Mouse (Mus musculus) neural tube, embryonic 14.5 days (tissue): Measurements from ENCODE around the gene Eif3f. TPM values are rescaled to one million over a fixed set of nuclear protein-coding genes. Genes with fewer than 3 reads are reported as not detected.

ENCODE experiments used
- ATAC-seq: fragments of 200-750 bp; cut with Nextera tagmentation; 2 replicates; pipeline ENCODE4 v1.8.0; 2017; ENCODE audit warnings: low read depth, mild to moderate bottlenecking, moderate TSS enrichment, moderate library complexity
- H3K27ac ChIP-seq: fragments of 300-500 bp; sonication (generic); 2 replicates; pipeline ENCODE4 v1.5.1; 2014; ENCODE audit warnings: low read depth, mild to moderate bottlenecking, control low read depth, low read length, moderate library complexity, mixed read lengths
- H3K27me3 ChIP-seq: fragments of 300-500 bp; sonication (generic); 2 replicates; pipeline ENCODE4 v1.6.1; 2014; ENCODE audit warnings: low read length; ENCODE audit not compliant: control insufficient read depth, insufficient read depth
- H3K36me3 ChIP-seq: fragments of 300-500 bp; sonication (generic); 2 replicates; pipeline ENCODE4 v1.6.1; 2014; ENCODE audit warnings: low read length, mixed read lengths; ENCODE audit not compliant: control insufficient read depth, insufficient read depth
- H3K4me1 ChIP-seq: fragments of 300-500 bp; sonication (generic); 2 replicates; pipeline ENCODE4 v1.6.1; 2014; ENCODE audit warnings: low read length; ENCODE audit not compliant: control insufficient read depth, insufficient read depth
- H3K4me2 ChIP-seq: fragments of 300-500 bp; sonication (generic); 2 replicates; pipeline ENCODE4 v1.6.1; 2014; ENCODE audit warnings: mild to moderate bottlenecking, low read depth, low read length, control low read depth
- H3K4me3 ChIP-seq: fragments of 300-500 bp; sonication (generic); 2 replicates; pipeline ENCODE4 v1.5.1; 2014; ENCODE audit warnings: low read depth, low read length, control low read depth, mixed read lengths
- H3K9ac ChIP-seq: fragments of 300-500 bp; sonication (generic); replicated peaks from 2 replicates; pipeline ENCODE4 v1.6.1; 2014; ENCODE audit warnings: low read depth, mild to moderate bottlenecking, control low read depth, low read length, mixed read lengths
- H3K9me3 ChIP-seq: fragments of 300-500 bp; sonication (generic); 2 replicates; pipeline ENCODE4 v1.6.1; 2016; ENCODE audit warnings: low read length; ENCODE audit not compliant: control insufficient read depth
- WGBS: fragments of 180-500 bp; shearing (Covaris S2); extraction: QIAGEN DNeasy Blood & Tissue Kit; methylation state at CpG from one replicate; pipeline ENCODE4 v1.1.7; 2014; 5-methylcytosine and 5-hydroxymethylcytosine counted together
- polyA plus RNA-seq: library from polyadenylated mRNA; unstranded; fragments of >200 nt; fragmentation: Nextera tagmentation; extraction: Ambion mirVana; gene quantifications from 2 replicates; pipeline ENCODE4 v1.2.1, GENCODE M21; 2014

The Eif3f gene
- polyA plus RNA-seq, 1 experiment from 2014 or later: 81.2 TPM

GRCm38 (mm10) chr7:108954185-108954584, 20.0 kb downstream of the Eif3f start:
- Histone ChIP-seq H3K4me3 (no peak overlapping the region), H3K27ac (no peak overlapping the region), H3K27me3 (peaks cover 2% of the 10 kb centered on the region; the same call in 1 of the 2 replicates), H3K4me2 (no peak overlapping the region), H3K36me3 (no peaks in the 10 kb centered on the region), H3K9me3 (no peaks in the 10 kb centered on the region), H3K4me1 (no peaks in the 10 kb centered on the region), H3K9ac (no peak overlapping the region)
- no peak for ATAC-seq
- 49% methylated on average over 4 of the region's 4 CpGs for WGBS

DNA sequence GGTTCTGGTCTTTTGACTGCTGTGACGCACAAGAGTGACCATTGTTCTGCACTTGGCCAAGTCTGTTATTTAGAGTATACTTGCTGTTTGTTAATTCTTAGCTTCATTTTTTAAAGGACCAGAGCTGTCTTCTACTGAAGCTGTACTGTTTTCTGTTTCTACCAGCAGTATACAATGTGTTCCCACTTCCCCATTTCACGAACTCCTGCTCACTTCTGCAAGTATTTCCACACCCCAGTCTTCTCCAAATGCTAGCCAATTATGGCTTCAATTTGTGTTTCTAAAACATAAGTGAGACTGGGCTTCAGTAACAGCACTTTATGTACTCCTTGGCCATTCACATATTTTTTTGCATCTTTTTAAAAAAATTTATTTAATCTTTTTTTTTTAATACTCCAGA, 23.5 kb downstream of the Eif3f start:
- Histone ChIP-seq H3K4me1 (no peaks in the 10 kb centered on the region), H3K27ac (no peak overlapping the region), H3K36me3 (no peaks in the 10 kb centered on the region), H3K27me3 (no peaks in the 10 kb centered on the region), H3K4me2 (no peak overlapping the region), H3K9me3 (no peaks in the 10 kb centered on the region), H3K9ac (no peak overlapping the region), H3K4me3 (no peak overlapping the region)
- no peak for ATAC-seq
- WGBS: 72% methylated on average over 2 of the region's 2 CpGs

- H3K4me3 ChIP-seq: no peak overlapping the region
- H3K4me2 ChIP-seq: no peak overlapping the region
- no peak overlapping the region for H3K27ac ChIP-seq
- H3K9ac ChIP-seq: no peak overlapping the region
- no peaks in the 10 kb centered on the region for H3K27me3 ChIP-seq
- no peaks in the 10 kb centered on the region for H3K4me1 ChIP-seq
- ATAC-seq: no peak
- 33% methylated on average over 2 of the region's 2 CpGs for WGBS
- no peaks in the 10 kb centered on the region for H3K9me3 ChIP-seq
- no peaks in the 10 kb centered on the region for H3K36me3 ChIP-seq
Observed at GRCm38 (mm10) chr7:108965968-108966367, 31.8 kb downstream of the Eif3f start.

DNA sequence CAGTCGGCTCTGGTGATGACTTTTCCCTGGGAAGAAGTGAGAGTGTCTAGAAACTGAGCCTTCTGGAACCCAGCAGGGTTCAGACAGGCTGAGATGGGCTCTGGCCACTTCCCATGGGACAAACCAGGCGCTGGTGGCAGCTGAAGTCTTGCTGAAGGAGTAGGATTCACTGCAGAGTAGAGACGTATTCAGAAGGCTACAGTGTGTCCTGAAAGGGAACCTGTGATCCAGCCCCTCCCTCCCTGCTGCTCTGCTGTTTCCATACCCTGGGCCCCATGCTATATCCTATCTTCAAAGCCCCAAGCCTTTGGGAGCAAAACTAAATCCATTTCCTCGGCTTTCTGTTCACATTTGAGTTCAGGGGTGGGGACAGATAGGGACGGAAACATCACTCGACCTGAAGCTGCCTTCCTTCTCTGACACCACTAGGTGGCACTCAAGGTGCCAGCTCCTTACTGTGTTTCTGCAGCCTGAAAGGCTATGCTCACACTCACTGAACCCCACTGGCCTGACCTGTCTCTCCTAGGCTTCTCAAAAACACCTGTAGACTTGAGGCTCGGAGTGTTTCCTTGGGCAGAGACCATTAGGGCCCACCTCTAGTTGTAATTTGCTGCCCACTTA, 32.6 kb downstream of the Eif3f start:
- ATAC-seq: peak; percentile 78
- Histone ChIP-seq H3K27me3 (no peaks in the 10 kb centered on the region), H3K36me3 (no peaks in the 10 kb centered on the region), H3K4me2 (no peak overlapping the region), H3K4me3 (no peak overlapping the region), H3K4me1 (no peaks in the 10 kb centered on the region), H3K27ac (0 out of 2 replicates have a peak overlapping the region, but pooled peaks have one; percentile 34), H3K9me3 (no peaks in the 10 kb centered on the region), H3K9ac (no peak overlapping the region)
- 26% methylated on average over 7 of the region's 7 CpGs for WGBS

DNA sequence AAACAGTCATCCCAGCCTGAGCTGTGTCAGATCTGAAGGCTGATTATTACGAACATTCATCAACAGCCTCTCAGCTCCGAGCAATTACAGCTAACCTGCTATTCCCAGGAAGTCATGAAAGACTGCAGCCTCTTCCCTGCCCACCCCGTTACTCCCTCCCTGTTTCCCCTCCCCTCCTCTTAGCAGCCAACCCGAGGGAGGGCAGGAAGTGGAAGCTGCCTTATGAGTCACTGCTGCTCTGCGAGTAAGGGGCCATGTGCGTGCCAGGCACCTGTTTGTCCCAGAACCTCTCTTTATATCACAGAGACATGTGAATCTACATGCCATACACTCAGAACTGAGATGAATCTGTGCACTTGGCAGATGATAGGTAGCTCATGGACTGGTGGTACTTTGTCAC, 34.0 kb downstream of the Eif3f start:
- Histone ChIP-seq H3K9me3 (no peaks in the 10 kb centered on the region), H3K4me2 (no peak overlapping the region), H3K27ac (no peak overlapping the region), H3K9ac (no peak overlapping the region), H3K4me3 (no peak overlapping the region), H3K36me3 (no peaks in the 10 kb centered on the region), H3K27me3 (no peaks in the 10 kb centered on the region), H3K4me1 (0 out of 2 replicates have a peak, but pooled peaks cover 5% of the 10 kb centered on the region)
- ATAC-seq: peak; percentile 16; the same call in 1 of the 2 replicates
- WGBS: 37% methylated on average over 6 of the region's 6 CpGs

DNA sequence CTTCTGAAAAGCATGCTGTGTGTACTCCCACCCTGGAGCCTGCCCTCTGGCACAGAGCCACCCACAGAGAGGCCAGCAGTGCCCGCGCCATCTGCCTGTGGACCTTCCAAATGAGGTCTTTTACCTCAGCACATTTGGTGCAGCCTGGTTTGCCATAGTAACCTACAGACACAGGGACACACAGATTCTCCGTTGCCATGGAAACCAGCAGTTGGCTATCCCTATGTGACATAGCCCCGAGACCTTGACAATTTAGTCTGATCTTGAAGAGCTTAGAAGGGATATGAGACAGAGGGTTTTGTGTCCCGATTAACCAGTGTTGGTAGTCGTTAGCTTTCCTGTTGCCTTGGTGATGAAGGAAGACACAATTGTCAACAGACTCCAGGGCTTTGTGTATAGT, 38.1 kb downstream of the Eif3f start:
- Histone ChIP-seq H3K27me3 (no peaks in the 10 kb centered on the region), H3K4me3 (no peak overlapping the region), H3K9me3 (no peaks in the 10 kb centered on the region), H3K4me1 (0 out of 2 replicates have a peak, but pooled peaks cover 5% of the 10 kb centered on the region), H3K27ac (no peak overlapping the region), H3K9ac (no peak overlapping the region), H3K36me3 (no peaks in the 10 kb centered on the region), H3K4me2 (no peak overlapping the region)
- WGBS: 20% methylated on average over 6 of the region's 6 CpGs
- peak; percentile 69 for ATAC-seq

DNA sequence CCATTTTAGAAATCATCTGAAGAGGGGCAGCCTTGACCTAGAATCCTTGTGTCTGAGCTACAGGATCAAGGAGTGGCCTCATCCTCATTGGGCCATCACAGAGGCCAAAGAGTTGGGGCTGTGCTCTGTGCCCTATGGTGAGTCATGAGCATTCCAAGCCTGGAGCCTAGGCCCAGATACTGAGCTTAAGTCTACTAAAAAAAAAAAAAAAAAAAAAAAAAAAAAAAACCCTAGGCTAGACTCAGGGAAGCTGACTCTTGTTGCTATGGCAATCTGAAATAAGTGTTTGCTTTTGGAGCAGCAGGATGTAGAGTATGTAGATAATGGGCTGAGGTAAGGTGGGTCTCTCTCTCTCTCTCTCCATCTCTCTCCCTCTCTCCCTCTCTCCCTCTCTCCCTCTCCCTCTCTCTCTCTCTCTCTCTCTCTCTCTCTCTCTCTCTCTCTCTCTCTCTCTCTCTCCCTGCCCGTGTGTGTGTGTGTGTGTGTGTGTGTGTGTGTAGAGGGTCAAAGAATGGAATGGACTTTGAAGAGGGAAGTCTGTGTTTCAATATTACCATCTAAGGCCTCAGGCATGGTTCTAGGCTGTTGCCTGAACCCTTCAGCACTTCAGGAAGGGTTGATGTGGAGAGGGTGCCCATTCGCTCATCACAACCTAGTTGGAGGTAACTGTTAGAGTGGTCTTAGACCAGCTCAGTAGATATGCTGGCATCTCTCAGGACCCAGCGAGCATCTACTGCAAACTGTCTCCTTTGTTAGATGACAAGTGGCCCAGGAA, 51.9 kb downstream of the Eif3f start:
- H3K9me3 ChIP-seq: no peaks in the 10 kb centered on the region
- no peak overlapping the region for H3K4me3 ChIP-seq
- no peak overlapping the region for H3K9ac ChIP-seq
- WGBS: 88% methylated on average over 2 of the region's 3 CpGs
- no peaks in the 10 kb centered on the region for H3K36me3 ChIP-seq
- no peaks in the 10 kb centered on the region for H3K4me1 ChIP-seq
- H3K4me2 ChIP-seq: no peak overlapping the region
- H3K27ac ChIP-seq: no peak overlapping the region
- no peaks in the 10 kb centered on the region for H3K27me3 ChIP-seq
- ATAC-seq: no peak

- 96% methylated on average over 9 of the region's 9 CpGs for WGBS
Observed at GRCm38 (mm10) chr7:108991207-108991606, 57.0 kb downstream of the Eif3f start.

More at GRCm38 (mm10) chr7:108991207-108991606, 57.0 kb downstream of the Eif3f start:
- H3K9me3 ChIP-seq: no peaks in the 10 kb centered on the region
- no peak overlapping the region for H3K27ac ChIP-seq
- no peak overlapping the region for H3K9ac ChIP-seq
- H3K4me1 ChIP-seq: no peaks in the 10 kb centered on the region
- ATAC-seq: no peak
- H3K27me3 ChIP-seq: no peaks in the 10 kb centered on the region
- no peak overlapping the region for H3K4me2 ChIP-seq
- H3K36me3 ChIP-seq: no peaks in the 10 kb centered on the region
- no peak overlapping the region for H3K4me3 ChIP-seq
